Mouse (Mus musculus) MEL (cell line): ENCODE results near the gene Rcn1. TPM values are rescaled to one million over a fixed set of nuclear protein-coding genes. Genes with fewer than 3 reads are reported as not detected.

Source experiments
- DNase-seq: peaks from one replicate; pipeline ENCODE4 v3.0.0; 2011; ENCODE audit warnings: low read depth, low spot score
- H3K27ac ChIP-seq: 2 replicates; pipeline ENCODE4 v1.5.1; 2012; ENCODE audit warnings: low read depth, mild to moderate bottlenecking, control low read depth, low read length, moderate library complexity; ENCODE audit not compliant: control insufficient read depth
- H3K27me3 ChIP-seq, 2 experiments: fragments of 150-350 bp in 1 of 2; sonication (generic) in 1 of 2; 2 replicates each; pipeline ENCODE4 v1.6.1; 2012; ENCODE audit warnings: low read length in 2 of 2, mild to moderate bottlenecking in 2 of 2, improper control_type of control experiment in 1 of 2, moderate library complexity in 1 of 2; ENCODE audit not compliant: insufficient read depth in 2 of 2, control insufficient read depth in 1 of 2
- H3K36me3 ChIP-seq, 2 experiments: 2 replicates each; pipeline ENCODE4 v1.6.1; 2012 to 2014; ENCODE audit warnings: low read length in 2 of 2, improper control_type of control experiment in 1 of 2, inconsistent platforms in 1 of 2, mild to moderate bottlenecking in 1 of 2; ENCODE audit not compliant: insufficient read depth in 2 of 2, control insufficient read depth in 1 of 2
- H3K4me1 ChIP-seq, 2 experiments: fragments of 150-350 bp in 1 of 2; sonication (generic) in 1 of 2; 2 replicates each; pipeline ENCODE4 v1.6.1; 2012; ENCODE audit warnings: low read length in 2 of 2, improper control_type of control experiment in 1 of 2, mild to moderate bottlenecking in 1 of 2; ENCODE audit not compliant: insufficient read depth in 2 of 2, control insufficient read depth in 1 of 2
- H3K4me3 ChIP-seq, 2 experiments: fragments of 150-350 bp in 1 of 2; sonication (generic) in 1 of 2; 2 replicates each; pipeline ENCODE4 v1.5.1; 2012; ENCODE audit warnings: low read depth in 2 of 2, low read length in 2 of 2, mild to moderate bottlenecking in 2 of 2, moderate library complexity in 2 of 2, control low read depth in 1 of 2, improper control_type of control experiment in 1 of 2; ENCODE audit not compliant: control insufficient read depth in 1 of 2, insufficient read depth in 1 of 2
- H3K79me2 ChIP-seq: 2 replicates; pipeline ENCODE4 v1.6.1; 2012; ENCODE audit warnings: mild to moderate bottlenecking, low read length, moderate library complexity; ENCODE audit not compliant: control insufficient read depth, poor library complexity, insufficient read depth
- H3K9ac ChIP-seq: 2 replicates; pipeline ENCODE4 v1.6.1; 2012; ENCODE audit warnings: low read depth, mild to moderate bottlenecking, control low read depth, low read length, moderate library complexity; ENCODE audit not compliant: control insufficient read depth, poor library complexity, severe bottlenecking
- H3K9me3 ChIP-seq: fragments of 150-350 bp; sonication (generic); replicated peaks from 2 replicates; pipeline ENCODE4 v1.6.1; 2012; ENCODE audit warnings: mild to moderate bottlenecking, low read length, improper control_type of control experiment, moderate library complexity; ENCODE audit not compliant: insufficient read depth
- CTCF ChIP-seq, 3 experiments: IDR thresholded peaks in 2 of 3; conservative IDR thresholded peaks in 1 of 3; 2 replicates each; pipeline ENCODE4 v1.5.1; 2011 to 2012; ENCODE audit warnings: low read length in 3 of 3, low read depth in 2 of 3, mild to moderate bottlenecking in 2 of 3, improper control_type of control experiment in 1 of 3, inconsistent platforms in 1 of 3, mixed read lengths in 1 of 3, moderate library complexity in 1 of 3; ENCODE audit not compliant: control insufficient read depth in 1 of 3, insufficient read depth in 1 of 3, poor library complexity in 1 of 3, severe bottlenecking in 1 of 3
- E2F4 ChIP-seq: IDR thresholded peaks from 2 replicates; pipeline ENCODE4 v1.6.1; 2011; ENCODE audit warnings: low read depth, low read length, improper control_type of control experiment, borderline replicate concordance
- ETS1 ChIP-seq: IDR thresholded peaks from 2 replicates; pipeline ENCODE4 v1.6.1; 2012; ENCODE audit warnings: low read depth, mild to moderate bottlenecking, inconsistent platforms, low read length, improper control_type of control experiment, moderate library complexity
- GATA1 ChIP-seq: IDR thresholded peaks from 2 replicates; pipeline ENCODE4 v1.6.1; 2011; ENCODE audit warnings: low read depth, low read length, improper control_type of control experiment
- HCFC1 ChIP-seq: IDR thresholded peaks from 2 replicates; pipeline ENCODE4 v1.6.1; 2012; ENCODE audit warnings: low read depth, mild to moderate bottlenecking, inconsistent platforms, low read length, improper control_type of control experiment, moderate library complexity
- JUND ChIP-seq: IDR thresholded peaks from 2 replicates; pipeline ENCODE4 v1.6.1; 2011; ENCODE audit warnings: low read depth, mild to moderate bottlenecking, improper control_type of control experiment, low read length
- KAT2A ChIP-seq: conservative IDR thresholded peaks from 2 replicates; pipeline ENCODE4 v1.6.1; 2012; ENCODE audit warnings: low read depth, low read length, improper control_type of control experiment, inconsistent platforms
- MAZ ChIP-seq: IDR thresholded peaks from 2 replicates; pipeline ENCODE4 v1.6.1; 2012; ENCODE audit warnings: low read depth, mild to moderate bottlenecking, inconsistent platforms, low read length, improper control_type of control experiment
- MYC ChIP-seq: IDR thresholded peaks from 2 replicates; pipeline ENCODE4 v1.6.1; 2011; ENCODE audit warnings: low read depth, mild to moderate bottlenecking, low read length, improper control_type of control experiment, moderate library complexity
- POLR2A ChIP-seq, 2 experiments: IDR thresholded peaks; 2 replicates each; pipeline ENCODE4 v1.6.1; 2011 to 2012; ENCODE audit warnings: low read length in 2 of 2, mild to moderate bottlenecking in 2 of 2, control low read depth in 1 of 2, improper control_type of control experiment in 1 of 2, low read depth in 1 of 2, moderate library complexity in 1 of 2; ENCODE audit not compliant: control insufficient read depth in 1 of 2, insufficient read depth in 1 of 2, poor library complexity in 1 of 2
- POLR2AphosphoS5 ChIP-seq: IDR thresholded peaks from 2 replicates; pipeline ENCODE4 v1.6.1; 2012; ENCODE audit warnings: low read depth, borderline replicate concordance, mild to moderate bottlenecking, inconsistent platforms, low read length, moderate library complexity, mixed read lengths
- TCF12 ChIP-seq: IDR thresholded peaks from 2 replicates; pipeline ENCODE4 v1.6.1; 2014; ENCODE audit warnings: low read depth, mild to moderate bottlenecking, inconsistent platforms, low read length, improper control_type of control experiment, moderate library complexity
- UBTF ChIP-seq: IDR thresholded peaks from 2 replicates; pipeline ENCODE4 v1.6.1; 2012; ENCODE audit warnings: low read depth, mild to moderate bottlenecking, inconsistent platforms, low read length, improper control_type of control experiment, moderate library complexity, borderline replicate concordance; ENCODE audit not compliant: insufficient read depth
- USF1 ChIP-seq: IDR thresholded peaks from 2 replicates; pipeline ENCODE4 v1.6.1; 2014; ENCODE audit warnings: low read depth, mild to moderate bottlenecking, inconsistent platforms, low read length, improper control_type of control experiment, moderate library complexity
- ZKSCAN1 ChIP-seq: IDR thresholded peaks from 2 replicates; pipeline ENCODE4 v1.6.1; 2012; ENCODE audit warnings: low read depth, mild to moderate bottlenecking, inconsistent platforms, low read length, improper control_type of control experiment, moderate library complexity
- ZNF384 ChIP-seq: IDR thresholded peaks from 2 replicates; pipeline ENCODE4 v1.6.1; 2012; ENCODE audit warnings: low read depth, mild to moderate bottlenecking, inconsistent platforms, low read length, improper control_type of control experiment
- polyA plus RNA-seq, 2 experiments: library from polyadenylated mRNA; stranded (reverse) in 1 of 2; unstranded in 1 of 2; fragments of >175 nt in 1 of 2; fragments of >200 nt in 1 of 2; gene quantifications; 2 replicates each; pipeline versions ENCODE4 v1.2.1 to v1.2.4; 2012; ENCODE audit warnings: low replicate concordance in 2 of 2, low read depth in 1 of 2; ENCODE audit not compliant: insufficient read length in 2 of 2, insufficient read depth in 1 of 2, missing spikeins in 1 of 2
- total RNA-seq: library from RNA; depleted of rRNA; stranded (reverse); fragments of 300-350 nt; gene quantifications from 2 replicates; pipeline ENCODE4 v1.2.3, GENCODE M21; 2012

Gene Rcn1
- total and polyA plus RNA-seq, 3 experiments: 45.7 to 51.0 TPM; not detected in 1

DNA sequence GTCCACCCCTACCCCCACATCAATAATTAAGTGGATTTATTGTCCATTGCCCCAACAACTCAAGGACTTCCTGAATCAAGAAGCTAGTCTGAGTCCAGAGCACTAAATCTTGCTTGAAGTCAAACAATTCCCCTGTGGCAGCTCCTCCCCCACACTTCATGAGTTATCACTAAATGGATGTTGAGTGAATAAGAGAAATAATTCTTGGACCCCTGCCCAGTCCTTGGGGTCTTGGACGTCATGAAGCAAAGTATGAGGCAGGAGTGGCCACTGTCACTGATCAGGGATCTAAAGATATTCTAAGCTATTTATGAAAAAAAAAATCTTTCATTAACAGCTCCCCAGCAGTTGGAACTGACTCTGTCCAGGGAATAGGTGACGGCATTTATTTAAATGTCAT is 6.6 kb downstream of the Rcn1 start:
- Histone ChIP-seq H3K79me2 (peaks cover 12% of the 10 kb centered on the region), H3K9me3 (no peaks in the 10 kb centered on the region), H3K36me3 (peaks cover 16 to 21% of the 10 kb centered on the region in 2 experiments), H3K4me3 (no peak overlapping the region), H3K4me1 (peaks cover 11 to 30% of the 10 kb centered on the region in 2 experiments), H3K9ac (no peak overlapping the region)
- DNase-seq: no peak
- TF ChIP-seq USF1 (no peak), GATA1 (no peak), POLR2AphosphoS5 (no peak), JUND (no peak), KAT2A (no peak), MAZ (no peak), ZKSCAN1 (no peak), POLR2A (IDR thresholded peaks at IDR 0.05; ENCODE audit: control insufficient read depth in 1 of 2, insufficient read depth in 1 of 2, low read depth in 1 of 2, low read length in 2 of 2, poor library complexity in 1 of 2) (no peak), MYC (no peak), ETS1 (no peak), TCF12 (no peak), HCFC1 (no peak)
- TF ChIP-seq, all 39 proteins: peak for 0
- no peaks in the 10 kb centered on the region for H3K27me3 ChIP-seq
- H3K27ac ChIP-seq: no peak overlapping the region

- H3K9me3 ChIP-seq: no peaks in the 10 kb centered on the region
- H3K79me2 ChIP-seq: peaks cover 3% of the 10 kb centered on the region
- peaks cover 8 to 19% of the 10 kb centered on the region in 2 experiments for H3K4me1 ChIP-seq
- H3K9ac ChIP-seq: no peak overlapping the region
- no peak overlapping the region for H3K4me3 ChIP-seq
- TF ChIP-seq USF1 (no peak), POLR2A (IDR thresholded peaks at IDR 0.05; ENCODE audit: control insufficient read depth in 1 of 2, insufficient read depth in 1 of 2, low read depth in 1 of 2, low read length in 2 of 2, poor library complexity in 1 of 2) (no peak), ZNF384 (no peak), KAT2A (no peak), CTCF (IDR thresholded peaks at IDR 0.05 in 2 of 3, conservative IDR thresholded peaks at IDR 0.05 in 1 of 3; ENCODE audit: control insufficient read depth in 1 of 3, insufficient read depth in 1 of 3, low read depth in 2 of 3, low read length in 3 of 3, poor library complexity in 1 of 3, severe bottlenecking in 1 of 3) (no peak), UBTF (no peak), ETS1 (no peak), MAZ (no peak), E2F4 (no peak)
- H3K27ac ChIP-seq: no peak overlapping the region; the same call in 1 of the 2 replicates
- peaks cover 14 to 27% of the 10 kb centered on the region in 2 experiments for H3K36me3 ChIP-seq
- DNase-seq: no peak
- H3K27me3 ChIP-seq: no peaks in the 10 kb centered on the region
These were observed 7.7 kb downstream of the Rcn1 start for GRCm38 (mm10) chr2:105391414-105391784.
